Mouse (Mus musculus): Measurements from ENCODE around the gene Fbf1.

Gene Fbf1

DNA sequence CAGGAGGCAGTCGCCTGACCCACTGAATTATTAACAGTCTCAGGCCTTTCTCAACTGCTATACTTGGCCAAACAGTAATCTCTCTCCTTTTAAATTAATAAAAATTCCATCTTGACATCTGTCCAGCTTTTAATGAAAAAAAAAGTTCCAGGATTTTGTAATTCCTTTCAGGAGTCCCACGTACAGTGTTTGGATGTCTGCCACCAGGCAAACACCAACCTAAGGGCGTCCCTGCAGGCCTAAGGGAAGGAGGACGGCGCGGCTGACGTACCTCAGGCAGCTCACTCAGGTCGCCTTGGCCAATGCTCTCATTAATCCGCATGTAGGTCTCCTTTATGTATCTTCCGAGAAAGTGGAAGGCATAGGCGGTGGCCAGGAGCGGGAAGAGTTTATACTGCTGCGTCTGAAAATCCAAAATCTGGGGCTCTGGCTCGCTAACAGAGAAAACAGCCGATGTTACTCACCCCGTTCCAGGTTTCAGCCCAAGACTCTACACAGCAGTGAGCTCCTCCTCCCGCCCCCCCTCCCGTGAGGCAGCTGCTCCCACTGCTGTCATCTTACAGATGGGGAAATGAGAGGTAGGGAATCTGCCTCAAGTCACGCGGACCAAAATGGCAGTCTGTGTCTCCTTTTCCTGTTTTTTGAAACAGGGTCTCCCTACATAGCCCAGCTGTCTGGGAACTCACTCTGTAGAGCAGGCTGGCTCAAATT lies 10.6 kb upstream of the Fbf1 start:
- no peak for DNase-seq

DNA sequence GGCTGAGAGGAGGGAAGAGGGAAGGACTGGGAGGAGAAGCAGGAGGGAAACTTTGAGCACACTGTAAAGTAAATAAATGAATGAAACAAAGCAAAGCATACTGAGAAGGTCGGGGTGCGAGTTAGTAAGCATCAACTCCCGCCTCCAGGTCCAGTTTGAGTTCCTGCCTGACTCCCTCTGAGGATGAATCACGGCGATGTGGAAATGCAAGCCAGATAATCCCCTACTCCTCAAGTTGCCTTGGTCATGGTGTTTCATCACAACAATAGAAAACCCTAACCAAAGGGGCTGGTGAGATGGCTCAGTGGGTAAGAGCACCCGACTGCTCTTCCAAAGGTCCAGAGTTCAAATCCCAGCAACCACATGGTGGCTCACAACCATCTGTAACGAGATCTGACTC lies 8.0 kb upstream of the Fbf1 start:
- no peak for DNase-seq

DNA sequence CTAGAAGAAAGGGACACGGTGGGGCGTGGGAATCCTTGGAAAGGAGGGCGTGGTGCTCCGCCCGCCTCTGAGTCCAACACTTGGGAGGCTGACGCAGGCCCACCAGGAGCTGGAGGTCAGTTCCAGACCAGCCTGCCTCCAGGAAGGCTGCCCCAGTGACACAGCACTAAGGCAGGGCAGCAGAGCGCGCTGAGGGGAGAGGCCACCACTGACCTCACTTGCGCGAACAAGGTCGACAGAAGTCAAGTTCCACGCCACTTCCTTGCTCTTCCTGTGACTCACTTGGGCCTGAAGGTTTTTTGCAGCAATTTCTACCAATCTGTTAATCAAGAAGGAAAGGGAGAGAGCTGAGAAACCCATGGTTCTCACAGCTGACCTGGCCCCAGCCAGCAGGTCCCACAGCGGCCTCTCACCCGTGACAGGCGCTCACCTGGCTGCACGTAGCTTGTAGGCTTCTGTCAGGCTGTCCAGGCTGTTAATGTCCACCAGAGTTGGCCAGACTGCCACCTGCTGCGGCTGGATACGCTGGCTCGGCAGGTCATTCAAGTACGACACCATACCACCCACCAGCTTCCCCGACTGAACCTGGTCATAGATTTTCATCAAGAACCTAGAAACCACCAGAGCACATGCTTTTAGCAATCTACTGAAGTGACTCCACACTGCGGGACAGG lies 6.9 kb upstream of the Fbf1 start:
- no peak for DNase-seq

DNA sequence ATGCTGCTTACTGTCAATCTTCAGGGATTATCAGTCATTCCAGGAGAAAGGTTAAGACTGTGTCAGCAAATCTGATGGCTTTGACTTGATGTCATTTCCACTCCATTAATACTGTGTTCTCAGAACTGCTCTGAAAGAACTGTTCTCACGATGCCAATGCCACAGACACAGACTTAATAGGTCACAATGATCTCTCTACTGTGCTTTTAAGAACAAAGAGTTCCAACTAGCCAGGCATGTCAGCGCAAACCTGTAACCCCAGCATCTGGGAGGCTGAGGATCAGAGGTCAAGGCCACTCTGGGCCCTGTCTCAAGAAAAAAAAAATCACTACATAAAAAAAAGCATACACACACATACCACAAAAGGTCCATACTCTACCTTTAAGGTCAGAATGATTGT lies 4.0 kb upstream of the Fbf1 start:
- DNase-seq: no peak

DNA sequence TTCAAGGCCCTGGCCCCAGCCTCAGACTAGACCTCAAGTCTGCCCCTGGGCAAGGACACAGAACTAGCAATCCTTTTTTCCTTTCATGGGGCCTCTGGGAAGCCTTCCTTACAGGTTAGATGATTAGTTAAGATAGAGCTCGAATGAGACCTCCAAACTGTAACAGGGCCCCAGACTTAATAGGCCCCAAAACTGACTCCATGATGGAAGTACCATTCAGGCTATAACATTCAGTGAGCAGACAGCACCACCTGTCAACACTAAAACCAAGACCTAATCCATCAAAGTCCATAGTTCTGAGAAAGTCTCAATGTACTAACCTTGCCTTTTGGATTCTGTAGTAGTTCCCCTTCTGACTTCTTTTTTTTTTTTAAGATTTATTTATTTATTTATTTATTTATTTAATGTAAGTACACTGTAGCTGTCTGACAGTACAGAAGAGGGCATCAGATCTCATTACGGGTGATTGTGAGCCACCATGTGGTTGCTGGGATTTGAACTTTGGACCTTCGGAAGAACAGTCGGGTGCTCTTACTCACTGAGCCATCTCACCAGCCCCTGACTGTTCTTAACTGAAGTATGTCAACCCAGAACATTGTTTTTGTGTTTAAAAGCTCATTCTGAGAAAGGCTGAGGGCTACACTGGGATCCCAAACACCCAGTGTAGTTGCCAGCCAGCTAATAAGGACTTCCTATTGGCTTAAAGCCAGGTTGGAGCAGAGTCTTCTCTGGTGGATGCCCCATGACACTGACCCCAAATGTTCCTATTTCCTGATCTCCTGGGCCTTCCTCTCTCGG lies 2.2 kb upstream of the Fbf1 start:
- DNase-seq: no peak

DNA sequence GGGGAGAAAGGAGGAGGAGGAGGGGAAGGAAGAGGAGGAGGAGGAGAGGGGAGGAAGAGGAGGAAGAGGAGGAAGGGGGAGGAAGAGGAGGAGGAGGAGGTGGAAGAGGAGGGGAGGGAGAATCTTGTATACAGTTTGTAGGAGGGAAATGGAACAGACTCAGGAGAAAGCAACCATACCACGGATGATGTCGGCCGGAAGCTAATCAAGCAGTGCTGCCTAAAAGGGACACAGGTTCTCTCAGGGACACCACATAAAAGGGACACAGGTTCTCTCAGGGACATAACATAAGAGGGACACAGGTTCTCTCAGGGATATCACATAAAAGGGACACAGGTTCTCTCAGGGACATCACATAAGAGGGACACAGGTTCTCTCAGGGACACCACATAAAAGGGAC lies 1.2 kb upstream of the Fbf1 start:
- no peak for DNase-seq

DNA sequence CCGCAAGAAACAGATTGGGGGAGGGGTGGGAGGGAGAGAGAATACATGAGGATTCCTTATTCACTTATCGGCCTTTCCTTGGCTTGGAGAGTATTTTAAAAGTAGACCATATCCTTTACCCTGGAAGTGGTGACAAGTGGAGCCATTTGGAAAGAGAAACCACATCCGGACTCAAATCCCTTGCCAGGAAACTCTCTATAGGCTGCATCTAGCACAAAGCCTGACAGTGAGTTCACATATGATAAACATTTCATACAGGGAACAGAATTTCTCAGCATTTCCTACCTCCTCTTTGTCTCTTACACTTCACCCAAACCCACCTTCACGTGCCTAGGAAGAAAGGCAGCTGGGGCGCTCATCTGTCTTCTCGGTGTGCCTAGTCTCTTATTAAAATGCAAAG lies 734 bp downstream of the Fbf1 start:
- DNase-seq: no peak

DNA sequence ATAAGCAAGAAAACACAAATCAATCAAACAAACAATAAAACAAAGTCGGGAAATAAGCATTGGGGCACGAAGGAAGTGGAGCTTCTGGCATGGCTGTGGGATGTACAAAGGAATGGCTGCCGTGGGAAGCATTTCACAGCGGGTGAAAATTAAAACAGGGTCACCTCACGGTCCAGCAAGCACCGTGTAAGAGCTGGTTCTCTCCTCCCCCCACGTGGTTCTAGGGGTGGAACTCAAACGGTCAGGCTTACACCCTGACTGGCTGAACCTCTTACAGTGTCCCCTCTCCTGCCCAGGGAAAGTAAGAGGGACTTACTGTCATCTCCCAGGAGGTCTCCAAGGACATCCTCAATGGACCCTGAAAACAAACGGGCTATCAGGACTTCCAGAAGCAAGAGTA lies 5.0 kb downstream of the Fbf1 start:
- DNase-seq: peak; percentile 85

DNA sequence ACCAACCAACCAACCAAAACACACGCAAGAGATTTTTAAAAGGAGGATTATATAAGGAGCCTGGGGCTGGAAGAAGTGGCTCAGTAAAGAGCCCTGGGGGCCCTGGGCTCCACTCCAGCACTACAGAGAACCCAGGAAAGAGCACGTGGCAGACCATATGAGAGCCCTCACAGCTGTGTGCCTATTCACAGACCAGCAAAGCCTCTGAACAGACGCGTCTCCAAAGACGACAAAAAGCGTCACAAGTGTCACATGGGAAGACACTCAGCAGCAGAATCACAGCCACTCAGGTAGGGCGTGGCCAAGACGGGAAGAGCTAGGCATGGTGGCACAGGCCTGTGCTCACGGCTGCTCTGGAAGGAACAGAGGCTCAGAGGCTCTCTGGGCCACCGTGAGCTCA lies 5.8 kb downstream of the Fbf1 start:
- DNase-seq: peak; percentile 36

DNA sequence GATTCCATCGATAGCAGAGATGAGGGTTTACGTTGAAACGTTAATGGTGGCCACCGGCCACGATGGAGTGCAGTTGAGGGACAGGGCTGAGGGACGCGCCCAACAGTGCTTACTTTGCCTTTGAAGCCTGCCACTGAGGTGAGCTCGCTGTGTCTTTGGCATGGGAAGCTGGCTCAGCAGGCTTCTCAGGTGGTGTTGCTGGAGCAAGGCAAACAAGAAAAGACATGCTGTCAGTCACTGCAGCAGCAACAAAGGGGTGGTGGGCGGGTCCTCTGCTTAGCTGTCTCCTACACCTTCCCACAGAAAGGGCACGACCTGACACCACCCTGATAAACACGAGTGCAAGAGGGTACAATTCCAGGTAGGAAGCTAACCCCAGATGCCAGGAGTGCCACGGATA lies 6.7 kb downstream of the Fbf1 start:
- DNase-seq: no peak

DNA sequence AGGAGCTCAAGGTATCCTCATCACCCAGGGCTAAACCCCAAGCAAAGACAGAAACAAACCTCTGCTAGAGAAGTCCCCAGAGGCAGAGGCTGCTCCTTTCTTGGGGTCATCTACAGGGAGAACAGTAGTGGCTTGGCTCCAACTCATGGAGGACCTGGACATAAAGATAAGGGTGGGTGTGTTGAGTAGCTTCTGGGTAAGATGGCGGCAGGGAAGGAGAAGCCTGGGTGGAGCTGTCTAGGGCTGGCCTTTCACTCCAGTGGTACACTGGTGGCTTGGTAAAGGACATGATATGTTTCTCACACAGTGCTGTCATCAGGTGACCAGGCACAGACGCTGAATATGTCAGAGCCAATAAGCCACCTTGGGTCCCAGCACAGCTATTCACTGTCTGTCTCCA lies 17.0 kb downstream of the Fbf1 start:
- DNase-seq: no peak

DNA sequence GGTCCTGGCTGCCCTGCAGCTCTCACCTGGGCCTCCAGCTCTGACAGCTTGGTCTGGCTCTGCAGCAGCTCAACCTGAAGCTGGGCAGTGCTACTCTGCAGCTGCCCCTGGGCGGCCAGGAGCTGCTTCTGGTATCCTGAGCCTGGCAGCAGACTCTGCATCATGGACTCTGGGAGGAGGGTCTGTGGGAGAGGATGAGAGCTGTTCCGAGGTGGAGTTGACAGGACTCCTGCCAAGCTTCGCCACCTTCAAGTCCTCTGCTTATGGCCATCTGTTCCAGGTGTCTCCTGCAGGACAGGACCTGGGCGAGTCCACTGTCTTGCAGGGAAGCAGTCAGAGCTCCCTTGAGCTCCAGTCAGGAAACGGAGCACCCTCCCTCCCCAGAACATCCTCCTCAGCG lies 18.6 kb downstream of the Fbf1 start:
- DNase-seq: no peak

DNA sequence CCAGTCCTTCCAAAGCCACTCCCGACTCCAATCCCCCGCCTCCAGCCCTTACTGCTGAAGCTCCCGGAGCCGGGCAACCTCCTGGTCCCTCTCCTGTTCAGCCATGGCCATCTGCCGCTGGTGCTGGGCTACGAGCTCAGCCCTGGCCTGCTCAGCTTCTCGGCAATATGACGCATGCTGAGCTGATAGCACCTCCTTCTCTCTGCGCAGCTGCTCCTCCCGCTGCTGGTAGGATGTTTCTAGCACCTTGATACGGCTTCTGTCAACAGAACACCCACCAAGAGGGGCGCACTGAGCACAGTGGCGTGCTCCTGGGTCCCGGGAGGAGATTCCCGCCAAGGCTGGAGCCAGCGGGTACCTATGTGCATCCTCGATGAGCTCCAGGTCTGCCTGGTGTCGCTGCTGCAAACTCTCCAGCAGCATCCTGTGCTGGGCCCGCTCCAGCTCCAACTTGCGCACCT lies 19.2 kb downstream of the Fbf1 start:
- no peak for DNase-seq

DNA sequence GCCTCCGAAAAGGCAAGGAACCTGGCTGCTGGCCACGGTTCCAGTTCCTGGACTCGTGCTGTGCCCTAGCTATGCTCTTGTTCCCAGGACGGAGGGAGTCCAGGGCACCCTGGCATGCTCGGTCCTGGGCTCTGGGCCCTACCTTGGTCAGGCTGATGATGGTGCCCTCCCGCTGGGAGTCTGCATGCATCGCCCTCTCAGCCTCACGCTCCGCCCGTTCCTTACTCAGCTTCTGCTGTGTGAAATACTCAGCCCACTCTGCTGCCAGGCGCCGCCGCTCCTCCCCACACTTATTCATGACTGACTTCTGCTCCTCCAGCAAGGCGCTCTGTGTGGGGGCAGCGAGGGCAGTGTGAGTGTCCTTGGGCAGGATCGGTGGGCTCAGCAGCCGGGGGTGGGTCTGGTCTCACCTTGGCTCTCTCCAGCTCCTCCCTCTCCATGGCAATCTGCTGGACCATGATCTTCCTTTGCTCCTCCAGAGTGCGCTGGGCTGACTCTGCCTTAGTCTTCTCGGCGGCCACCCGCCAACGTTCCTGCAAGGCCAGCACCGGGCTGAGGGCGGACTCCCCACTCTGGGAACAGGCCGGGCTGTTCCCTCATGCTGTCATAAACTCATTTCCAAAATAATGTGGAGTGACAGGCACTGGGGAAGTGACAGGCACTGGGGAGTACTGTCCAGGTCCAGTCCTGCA lies 21.5 kb downstream of the Fbf1 start:
- DNase-seq: no peak

DNA sequence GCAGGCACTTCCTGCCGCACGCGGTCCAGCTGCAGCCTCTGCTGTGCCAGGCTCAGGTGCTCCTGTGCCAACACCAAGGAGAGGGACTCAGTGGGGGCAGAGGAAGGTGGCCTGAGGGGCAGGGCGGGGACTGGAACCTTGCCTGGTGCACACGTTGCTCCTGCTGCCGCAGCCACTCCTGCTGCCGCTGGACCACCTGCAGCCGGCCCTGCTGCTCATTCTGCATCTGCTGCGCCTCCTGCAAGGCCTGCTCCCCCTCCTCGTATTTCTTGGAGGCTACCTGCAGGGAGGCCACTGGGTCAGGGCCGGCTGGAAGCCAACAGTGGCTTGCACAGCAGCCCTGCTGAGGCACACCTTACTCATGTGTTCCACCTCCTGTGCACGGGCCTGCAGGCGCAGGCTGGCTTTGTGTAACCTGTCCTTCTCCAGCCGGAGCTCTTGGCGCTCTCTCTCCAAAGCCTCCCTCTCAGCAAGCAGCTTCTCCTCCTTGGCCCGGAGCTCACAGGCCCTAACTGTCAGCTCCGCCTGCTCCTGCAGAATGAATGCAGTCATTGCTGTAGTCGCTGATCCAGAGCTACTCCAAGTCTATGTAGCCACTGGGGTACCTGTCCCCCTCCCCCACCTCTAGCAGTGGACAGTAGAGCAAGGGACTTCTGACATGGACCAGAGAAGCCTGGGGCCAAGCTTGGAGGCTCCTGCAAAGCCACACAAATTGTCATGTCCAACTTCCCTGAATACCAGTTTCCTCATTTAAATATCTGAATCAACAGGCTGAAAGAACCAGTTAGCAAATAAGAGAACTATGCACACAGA lies 22.3 kb downstream of the Fbf1 start:
- DNase-seq: no peak

DNA sequence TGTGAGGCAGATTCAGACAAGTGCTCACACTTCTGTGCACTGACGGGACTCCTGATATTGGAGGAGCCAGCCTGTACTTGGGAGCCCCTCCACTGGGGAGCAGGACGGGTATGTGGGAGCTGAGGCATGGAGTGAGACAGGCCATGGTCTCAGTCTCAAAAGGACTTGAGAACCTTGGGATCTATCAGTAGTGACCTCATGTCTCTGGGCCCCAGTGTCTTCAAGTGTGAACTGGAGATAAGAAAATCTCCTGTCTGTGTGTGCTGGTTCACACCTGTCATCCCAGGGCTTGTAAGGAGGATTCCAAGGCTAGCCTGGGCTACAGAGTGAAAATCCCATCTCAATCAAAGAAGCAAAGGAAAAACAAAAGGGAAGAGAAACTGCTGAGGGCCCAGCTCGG lies 24.5 kb downstream of the Fbf1 start:
- no peak for DNase-seq

DNA sequence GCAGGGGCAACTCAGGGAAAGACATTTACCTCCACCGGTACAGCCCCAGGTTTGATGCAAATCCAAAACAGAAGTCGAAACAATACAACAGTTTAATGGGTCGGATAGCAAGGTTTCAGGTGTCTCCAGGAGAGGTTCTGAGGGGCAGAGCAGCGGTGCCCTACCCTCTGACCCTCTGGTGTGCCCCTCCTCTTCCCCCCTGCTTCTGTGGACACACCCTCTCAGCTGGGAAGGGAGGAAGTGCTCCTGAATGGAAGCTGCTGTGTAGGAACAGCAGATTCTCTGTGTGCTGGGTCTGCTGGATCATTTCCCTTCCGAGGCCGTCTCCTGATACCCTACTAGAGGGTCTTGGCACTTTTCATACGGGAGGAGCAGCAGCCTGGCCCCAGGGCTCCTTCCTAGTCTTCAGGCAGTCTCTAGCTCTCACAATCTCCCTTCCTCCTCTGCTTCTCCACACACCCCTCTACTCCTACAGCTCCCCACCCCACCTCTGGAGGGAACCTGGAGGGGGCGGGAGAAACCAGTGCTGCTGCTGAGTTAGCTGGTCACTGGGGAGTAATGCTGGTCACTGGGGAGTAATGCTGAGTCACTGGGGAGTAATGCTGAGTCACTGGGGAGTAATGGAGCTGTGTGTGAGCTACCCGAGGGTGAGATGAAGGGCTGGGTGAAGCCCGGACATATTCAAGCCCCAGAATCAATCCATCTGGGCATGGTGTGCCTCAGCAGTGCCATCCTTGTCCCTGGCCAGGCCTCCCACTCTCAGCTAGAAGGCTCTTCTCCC lies 25.6 kb downstream of the Fbf1 start:
- no peak for DNase-seq

DNA sequence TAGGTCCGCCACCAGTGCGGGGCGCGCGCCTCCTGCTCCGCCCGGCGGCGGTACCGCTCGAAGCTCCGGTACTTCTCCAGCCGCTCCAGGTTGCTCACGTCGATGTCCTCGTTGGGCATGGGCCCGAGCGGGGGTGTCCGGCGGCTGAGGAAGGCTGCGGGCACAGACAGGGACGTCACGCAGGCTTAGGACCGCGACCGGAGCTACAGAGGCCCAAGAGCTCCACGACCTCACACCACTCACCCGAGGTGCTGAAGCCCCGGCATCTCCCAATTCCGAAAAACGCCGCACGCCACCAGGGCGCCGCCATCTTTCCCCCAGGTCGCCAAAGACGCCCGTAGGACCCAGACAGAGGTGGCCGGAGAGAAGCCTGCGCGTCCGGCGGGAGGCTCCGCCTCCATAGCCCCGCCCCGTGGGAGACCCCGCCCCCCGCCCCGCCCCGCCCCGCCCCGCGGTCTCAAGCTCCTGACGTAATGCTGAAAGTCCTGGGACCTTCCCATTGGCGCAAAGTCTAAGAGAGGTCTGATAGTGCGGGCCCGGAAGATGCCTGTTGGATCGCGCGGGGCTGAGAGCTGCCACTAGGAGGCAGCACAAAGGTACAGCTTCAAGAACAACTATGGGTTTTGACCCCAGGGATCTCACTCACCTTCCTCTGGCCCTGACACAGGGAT lies 29.4 kb downstream of the Fbf1 start, which contains the start of gene Mrpl38:
Gene Mrpl38, minus strand, starts transcription at position 401 of the 671 bp plus-strand sequence.
- DNase-seq: peak; percentile 98

DNA sequence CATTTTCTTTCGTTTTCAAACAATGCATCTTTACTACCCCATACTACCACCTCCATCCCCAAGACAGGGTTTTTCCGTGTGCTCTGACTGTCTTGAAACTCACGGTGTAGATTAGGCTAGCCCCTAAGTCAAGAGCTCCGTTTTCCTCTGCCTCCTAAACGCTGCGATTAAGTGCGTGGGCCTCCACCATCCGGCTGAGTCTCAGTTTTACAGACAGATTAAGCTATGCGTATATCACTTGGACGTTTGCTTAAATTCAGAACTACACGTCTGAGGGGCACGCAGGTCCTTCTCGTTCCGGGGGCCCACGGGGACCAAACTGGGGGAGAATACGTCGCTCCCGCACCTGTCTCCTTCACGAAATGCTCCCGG lies 29.9 kb downstream of the Fbf1 start:
- no peak for DNase-seq

DNA sequence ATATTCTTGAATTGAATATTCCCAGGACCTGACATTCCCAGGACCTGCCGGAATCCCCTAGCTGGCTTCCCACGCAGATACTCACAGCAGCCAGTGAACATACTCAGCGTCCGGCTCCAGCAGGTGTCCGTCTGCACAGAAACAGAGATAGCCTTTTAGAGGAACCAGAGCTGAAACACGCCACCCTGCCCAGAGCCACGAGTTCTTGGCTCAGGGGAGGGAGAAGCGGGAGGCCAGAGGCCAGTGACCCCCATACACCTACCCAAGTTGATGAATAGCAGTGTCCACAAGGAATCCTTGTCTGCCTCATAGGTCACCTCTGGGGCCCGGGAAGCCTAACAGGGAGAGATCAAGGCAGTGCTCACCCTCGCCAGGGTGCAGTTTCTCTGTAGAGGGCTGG lies 33.8 kb downstream of the Fbf1 start:
- DNase-seq: no peak

DNA sequence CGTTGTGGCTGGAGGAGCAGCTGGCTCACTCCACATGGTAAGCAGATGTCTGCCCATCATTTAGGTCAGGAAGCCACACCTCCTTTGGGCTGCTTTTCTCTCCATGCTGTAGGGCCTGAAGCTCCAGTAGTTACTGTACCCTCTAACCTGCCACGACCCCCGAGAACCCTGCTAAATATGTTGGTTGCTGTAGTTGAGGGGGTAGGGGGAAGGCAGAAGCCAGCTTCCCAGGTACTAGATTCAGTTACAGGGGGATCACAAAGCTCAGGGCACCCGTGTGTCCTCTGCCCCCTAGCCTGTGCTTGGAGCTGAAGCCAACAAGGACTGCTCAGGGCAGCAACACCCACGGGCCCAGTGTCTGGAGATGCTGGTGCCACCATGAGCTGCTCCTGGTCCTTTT lies 34.5 kb downstream of the Fbf1 start:
- peak; percentile 38 for DNase-seq

All from retina, postnatal 1 day (tissue).